Mouse (Mus musculus) liver, postnatal 0 days (tissue): Measurements from ENCODE around the gene Gm3327. TPM values are rescaled to one million over a fixed set of nuclear protein-coding genes. Genes with fewer than 3 reads are reported as not detected.

Experiments used
- ATAC-seq: fragments of 200-750 bp; cut with Nextera tagmentation; 2 replicates; pipeline ENCODE4 v1.8.0; 2017; ENCODE audit warnings: mild to moderate bottlenecking, moderate library complexity
- DNase-seq: peaks from one replicate; pipeline ENCODE4 v3.0.0-alpha.2; 2016
- H3K27ac ChIP-seq: fragments of 300-500 bp; sonication (generic); 2 replicates; pipeline ENCODE4 v1.5.1; 2014; ENCODE audit warnings: antibody characterized with exemption, moderate library complexity, mild to moderate bottlenecking, low read depth
- H3K27me3 ChIP-seq: fragments of 300-500 bp; sonication (generic); 2 replicates; pipeline ENCODE4 v1.6.1; 2014; ENCODE audit warnings: low read length, control low read depth, mixed read lengths; ENCODE audit not compliant: insufficient read depth
- H3K36me3 ChIP-seq: fragments of 300-500 bp; sonication (generic); replicated peaks from 2 replicates; pipeline ENCODE4 v1.6.1; 2014; ENCODE audit warnings: mild to moderate bottlenecking, control low read depth, low read length, moderate library complexity, mixed read lengths; ENCODE audit not compliant: insufficient read depth
- H3K4me1 ChIP-seq: fragments of 300-500 bp; sonication (generic); 2 replicates; pipeline ENCODE4 v1.6.1; 2014; ENCODE audit warnings: antibody characterized with exemption, mild to moderate bottlenecking, control low read depth; ENCODE audit not compliant: insufficient read depth
- H3K4me2 ChIP-seq: fragments of 300-500 bp; sonication (generic); 2 replicates; pipeline ENCODE4 v1.6.1; 2014; ENCODE audit warnings: low read depth, mild to moderate bottlenecking, low read length, moderate library complexity, mixed read lengths
- H3K4me3 ChIP-seq: fragments of 300-500 bp; sonication (generic); 2 replicates; pipeline ENCODE4 v1.5.1; 2014; ENCODE audit warnings: low read depth, low read length
- H3K9ac ChIP-seq: fragments of 300-500 bp; sonication (generic); replicated peaks from 2 replicates; pipeline ENCODE4 v1.6.1; 2014; ENCODE audit warnings: mild to moderate bottlenecking, moderate library complexity
- H3K9me3 ChIP-seq: fragments of 300-500 bp; sonication (generic); 2 replicates; pipeline ENCODE4 v1.6.1; 2016; ENCODE audit warnings: mild to moderate bottlenecking, control low read depth, low read length, mixed read lengths
- CTCF ChIP-seq: sonication (generic); IDR thresholded peaks from 2 replicates; pipeline ENCODE4 v1.5.1; 2016; ENCODE audit warnings: antibody characterized with exemption, low read depth
- EP300 ChIP-seq: IDR thresholded peaks from 2 replicates; pipeline ENCODE4 v1.6.1; 2016; ENCODE audit warnings: antibody characterized with exemption, low read depth, mild to moderate bottlenecking
- polyA plus RNA-seq: library from polyadenylated mRNA; unstranded; fragments of >200 nt; fragmentation: Nextera tagmentation; extraction: Ambion mirVana; gene quantifications from 2 replicates; pipeline ENCODE4 v1.2.1, GENCODE M21; 2015

Gene Gm3327
- polyA plus RNA-seq, 1 experiment from 2014 or later: not detected

- no peak for TF ChIP-seq CTCF
- no peak for TF ChIP-seq EP300
- no peak overlapping the region for H3K27ac ChIP-seq
- no peaks in the 10 kb centered on the region for H3K4me1 ChIP-seq
- no peaks in the 10 kb centered on the region for H3K36me3 ChIP-seq
- H3K4me2 ChIP-seq: no peak overlapping the region
- H3K27me3 ChIP-seq: no peaks in the 10 kb centered on the region
- H3K9ac ChIP-seq: no peak overlapping the region
- no peak for ATAC-seq
- no peaks in the 10 kb centered on the region for H3K9me3 ChIP-seq
- no peak for DNase-seq
- H3K4me3 ChIP-seq: no peak overlapping the region
Measured at GRCm38 (mm10) chr14:44110981-44111380, 12.7 kb upstream of the Gm3327 start.

Other genes starting within 250 kb of the Gm3327 start
- gene Ear1, start 248.3 kb upstream of the Gm3327 start, polyA plus RNA-seq: 2.6 and 5.0 TPM in 2 replicates
- gene Ear10, start 200.3 kb upstream of the Gm3327 start, polyA plus RNA-seq: not detected in 2 replicates
- 2.7 TPM in 2 replicates for gene Gm8113, start 198.5 kb upstream of the Gm3327 start, polyA plus RNA-seq
- not detected in 2 replicates for gene Ang5, start 166.8 kb upstream of the Gm3327 start, polyA plus RNA-seq
- not detected in 2 replicates for gene Ang6, start 121.6 kb upstream of the Gm3327 start, polyA plus RNA-seq
- 34.9 TPM in 2 replicates for gene Ear2, start 21.2 kb upstream of the Gm3327 start, polyA plus RNA-seq
- not detected in 2 replicates for gene Gm8212, start 73.8 kb downstream of the Gm3327 start, polyA plus RNA-seq
- not detected in 2 replicates for gene 4930503E14Rik, start 89.4 kb downstream of the Gm3327 start, polyA plus RNA-seq
- gene Gm8220, start 161.7 kb downstream of the Gm3327 start, polyA plus RNA-seq: not detected in 2 replicates
- not detected in 2 replicates for gene Gm5930, start 214.7 kb downstream of the Gm3327 start, polyA plus RNA-seq
- gene Gm8229, start 241.5 kb downstream of the Gm3327 start, polyA plus RNA-seq: not detected in 2 replicates